Mouse (Mus musculus): Measurements from ENCODE around the gene Klf14.

DNA sequence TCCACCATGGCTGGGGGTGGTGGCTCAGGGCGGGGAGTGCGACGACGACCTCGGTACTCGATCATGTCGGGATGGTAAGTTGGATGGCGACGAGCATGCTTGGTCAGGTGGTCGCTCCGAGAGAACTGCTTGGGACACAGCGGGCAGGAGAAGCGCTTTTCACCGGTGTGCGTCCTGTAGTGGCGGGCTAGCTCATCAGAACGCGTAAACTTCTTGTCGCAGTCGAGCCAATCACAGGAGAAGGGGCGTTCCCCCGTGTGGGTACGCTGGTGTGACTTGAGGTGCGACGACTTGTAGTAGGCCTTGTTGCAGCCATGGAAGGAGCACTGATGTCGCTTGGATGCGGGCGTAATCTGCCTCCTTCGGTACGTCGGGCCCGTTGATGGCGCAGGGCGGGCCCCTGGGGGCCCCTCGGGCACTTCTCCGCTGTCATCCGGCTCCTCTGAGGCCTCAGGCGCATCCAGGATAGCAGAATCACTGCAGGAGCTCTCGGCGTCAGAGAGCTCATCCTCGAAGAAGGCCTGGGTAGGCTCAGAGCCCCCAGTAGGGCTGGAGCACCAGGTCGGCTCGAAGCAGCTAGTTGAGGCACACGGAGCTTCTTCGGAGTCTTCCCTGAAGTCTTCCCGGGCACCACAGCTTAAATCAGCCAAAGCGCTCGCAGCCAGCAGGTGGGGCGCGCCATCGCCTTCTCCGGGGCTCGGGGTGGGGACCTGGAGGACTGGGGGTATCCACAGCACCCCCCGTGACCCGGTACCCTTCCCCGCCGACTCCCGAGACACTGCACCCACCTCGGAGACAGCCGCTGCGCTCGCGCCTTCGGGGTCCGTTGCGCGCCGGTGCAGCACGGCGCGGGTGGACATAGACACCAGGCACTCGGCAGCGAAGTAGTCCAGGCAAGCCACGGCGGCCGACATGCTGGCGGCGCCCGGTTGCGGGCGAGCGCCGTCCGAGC, 818 bp downstream of the Klf14 start:
- TF ChIP-seq CHD2 (IDR thresholded peaks at IDR 0.05; ENCODE audit: low read depth, low read length) (no peak), ZNF384 (IDR thresholded peaks at IDR 0.05; ENCODE audit: low read depth, low read length) (no peak), MAFK (IDR thresholded peaks at IDR 0.05; ENCODE audit: insufficient read depth, low read depth, low read length) (no peak)
